Mouse (Mus musculus): ENCODE results near the gene 2310061I04Rik. TPM values are rescaled to one million over a fixed set of nuclear protein-coding genes. Genes with fewer than 3 reads are reported as not detected.

2310061I04Rik gene
- total RNA-seq (2023): 24.5 TPM

DNA sequence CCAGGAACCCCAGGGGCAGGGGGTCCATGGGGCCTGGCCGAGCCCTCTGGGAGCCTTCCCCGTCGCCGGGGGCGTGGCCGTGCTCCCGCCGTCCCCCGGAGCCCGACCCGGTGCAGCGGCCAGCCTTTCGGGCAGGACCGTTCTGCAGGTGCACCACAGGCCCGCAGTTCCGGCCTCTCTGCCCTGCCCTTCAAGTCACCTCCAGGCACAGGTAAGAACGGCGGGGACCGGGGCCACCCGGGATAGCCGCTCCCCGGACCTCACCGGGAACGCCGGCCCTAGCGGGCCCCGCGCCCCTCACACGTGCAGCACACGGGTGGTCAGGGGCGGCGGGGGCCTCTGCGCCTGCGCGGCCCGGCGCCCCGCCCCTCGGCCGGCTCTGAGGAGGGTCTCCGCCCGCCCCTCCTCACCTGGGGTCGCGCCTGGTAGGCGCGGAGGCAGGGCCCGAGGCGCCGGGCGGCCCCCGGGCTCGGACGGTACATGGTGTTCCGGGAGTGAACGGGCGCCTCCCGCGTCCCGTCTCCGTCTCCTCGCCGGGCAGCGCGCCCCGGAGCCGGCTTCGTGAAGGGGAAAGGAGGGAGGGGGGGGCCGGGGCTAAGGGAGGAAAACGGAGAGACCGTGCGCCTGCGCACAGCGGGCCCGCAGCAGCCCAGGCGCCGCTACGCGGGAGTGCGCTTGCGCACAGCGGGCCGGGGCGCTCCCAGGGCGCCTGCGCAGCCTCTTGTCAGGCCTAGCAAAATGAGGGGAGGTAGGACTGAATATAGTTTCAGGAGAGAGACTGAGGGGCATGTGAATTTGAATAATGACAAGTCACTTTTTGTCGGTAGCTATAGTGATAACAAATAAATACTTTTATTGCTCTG, at the start of gene 2310061I04Rik:
Gene 2310061I04Rik (minus strand): TSS at position 651 of the 863 bp plus-strand sequence.

GRCm38 (mm10) chr17:35916297-35917142, 19.3 kb upstream of the 2310061I04Rik start, which contains the start of the genes Mrps18b and Ppp1r10:
Mrps18b (minus strand) TSS chr17:35916389.
Ppp1r10 (plus strand) TSS chr17:35916434.

GRCm38 (mm10) chr17:35909919-35910369, 12.7 kb upstream of the 2310061I04Rik start, which contains the start of gene Atat1:
Atat1 (minus strand) TSS chr17:35910075.

GRCm38 (mm10) chr17:35879245-35880057, 17.8 kb downstream of the 2310061I04Rik start, which contains the start of gene Dhx16:
Dhx16 (plus strand) TSS chr17:35879819.

GRCm38 (mm10) chr17:35865481-35866280, 31.6 kb downstream of the 2310061I04Rik start, which contains the start of gene Ppp1r18:
Ppp1r18 (plus strand) TSS chr17:35865593.

DNA sequence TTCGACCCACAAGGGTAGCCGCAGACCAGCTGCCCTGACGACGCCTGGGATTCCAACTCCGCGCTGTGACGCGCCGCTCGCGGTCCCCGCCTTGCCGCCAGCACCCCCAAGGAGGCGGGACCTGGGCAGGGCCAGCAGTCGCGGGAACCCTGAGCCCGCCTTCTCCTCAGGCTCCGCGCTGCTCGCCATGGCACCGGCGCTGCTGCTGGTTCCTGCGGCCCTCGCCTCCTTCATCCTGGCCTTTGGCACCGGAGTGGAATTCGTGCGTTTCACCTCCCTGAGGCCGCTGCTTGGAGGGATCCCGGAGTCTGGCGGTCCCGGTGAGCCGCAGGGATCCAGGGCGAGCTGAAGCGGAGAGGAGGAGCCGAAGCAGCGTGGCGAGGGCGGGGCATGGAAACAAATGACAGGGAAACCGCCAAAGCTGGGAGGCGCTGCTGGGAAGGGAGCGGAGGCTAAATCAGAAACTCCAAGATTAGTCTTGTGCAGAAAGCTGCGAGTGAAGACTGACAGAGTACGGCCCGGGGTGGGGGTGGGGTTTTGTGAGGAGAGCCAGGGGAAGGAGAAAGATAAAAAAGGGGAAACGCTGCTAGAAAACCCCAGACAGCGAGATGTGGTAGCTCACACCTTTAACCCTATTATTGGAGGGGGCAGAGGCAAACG, 35.9 kb downstream of the 2310061I04Rik start, which contains the start of gene Nrm:
Gene Nrm (plus strand): TSS at position 121 of the 660 bp plus-strand sequence.

Other genes with a start within 250 kb of the 2310061I04Rik start
- gene Vars2, start 229.8 kb downstream of the 2310061I04Rik start, total RNA-seq (2023): 33.4 TPM
- gene Gtf2h4, start 223.7 kb downstream of the 2310061I04Rik start, total RNA-seq (2023): 10.5 TPM
- 11.4 TPM for gene Ddr1, start 192.8 kb downstream of the 2310061I04Rik start, total RNA-seq (2023)
- gene Ier3, start 75.7 kb downstream of the 2310061I04Rik start, total RNA-seq (2023): 2.2 TPM
- 30.4 TPM for gene Flot1, start 74.2 kb downstream of the 2310061I04Rik start, total RNA-seq (2023)
- gene Tubb5, start 59.1 kb downstream of the 2310061I04Rik start, total RNA-seq (2023): 454 TPM
- 59.9 TPM for gene Mdc1, start 55.9 kb downstream of the 2310061I04Rik start, total RNA-seq (2023)
- 20.2 TPM for gene Nrm, start 36.1 kb downstream of the 2310061I04Rik start, total RNA-seq (2023)
- gene Ppp1r18, start 31.8 kb downstream of the 2310061I04Rik start, total RNA-seq (2023): 210 TPM
- 91.4 TPM for gene Dhx16, start 17.6 kb downstream of the 2310061I04Rik start, total RNA-seq (2023)
- 8.4 TPM for gene Atat1, start 12.6 kb upstream of the 2310061I04Rik start, total RNA-seq (2023)
- 69.2 TPM for gene Mrps18b, start 19.0 kb upstream of the 2310061I04Rik start, total RNA-seq (2023)
- gene Ppp1r10, start 19.0 kb upstream of the 2310061I04Rik start, total RNA-seq (2023): 129 TPM
- 136 TPM for gene Abcf1, start 72.3 kb upstream of the 2310061I04Rik start, total RNA-seq (2023)
- gene Gnl1, start 82.4 kb upstream of the 2310061I04Rik start, total RNA-seq (2023): 64.9 TPM
- gene Prr3, start 82.8 kb upstream of the 2310061I04Rik start, total RNA-seq (2023): 61.8 TPM
- 23.7 TPM for gene H2-T24, start 123.1 kb upstream of the 2310061I04Rik start, total RNA-seq (2023)
- 257 TPM for gene H2-T23, start 135.4 kb upstream of the 2310061I04Rik start, total RNA-seq (2023)
- 190 TPM for gene H2-T22, start 145.3 kb upstream of the 2310061I04Rik start, total RNA-seq (2023)
- 1.1 TPM for gene Gm6034, start 145.5 kb upstream of the 2310061I04Rik start, total RNA-seq (2023)
- gene Gm11127, start 160.9 kb upstream of the 2310061I04Rik start, total RNA-seq (2023): 70.7 TPM
- 9.2 TPM for gene Gm19684, start 224.2 kb upstream of the 2310061I04Rik start, total RNA-seq (2023)
- 10.3 TPM for gene Gm7030, start 232.0 kb upstream of the 2310061I04Rik start, total RNA-seq (2023)